ENCODE assay signal across 8 mouse cellular contexts in the genomic region with DNA sequence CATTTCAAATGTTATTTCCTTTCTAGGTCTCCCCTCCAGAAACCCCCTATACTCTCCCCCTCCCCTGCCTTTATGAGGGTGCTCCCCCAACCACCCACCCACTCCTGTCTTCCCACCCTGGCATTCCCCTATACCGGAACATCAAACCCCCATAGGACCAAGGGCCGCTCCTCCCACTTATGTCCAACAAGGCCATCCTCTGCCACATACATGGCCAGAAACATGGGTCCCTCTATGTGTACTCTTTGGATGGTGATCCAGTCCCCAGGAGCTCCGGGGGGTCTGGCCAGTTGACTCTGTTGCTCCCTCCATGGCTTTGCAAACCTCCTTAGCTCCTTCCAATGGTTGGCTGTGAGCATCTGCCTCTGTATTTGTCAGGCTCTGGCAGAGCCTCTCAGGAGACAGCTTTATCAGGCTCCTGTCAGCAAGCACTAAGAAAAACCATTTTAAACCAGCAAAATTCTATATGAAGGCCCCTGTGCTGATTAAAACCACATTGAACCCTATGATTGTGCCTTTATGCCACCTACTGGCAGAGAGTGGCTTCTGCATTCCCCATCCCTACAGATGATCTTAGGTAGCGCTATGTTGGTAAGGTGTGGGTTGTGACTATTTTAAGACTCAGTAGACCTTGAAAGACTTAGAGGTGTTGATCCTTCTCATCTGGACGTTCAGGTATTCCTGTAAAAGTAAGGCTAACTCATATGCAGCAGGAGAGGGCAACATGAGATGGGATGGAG. TPM values are rescaled to one million over a fixed set of nuclear protein-coding genes. Genes with fewer than 3 reads are reported as not detected.
DNase-seq lines count a peak whose midpoint lies in the region; ATAC-seq and TF ChIP-seq lines count a peak whose summit lies in the region.

No protein-coding gene starts in this region.

- H3K4me1 ChIP-seq in forebrain, embryonic 11.5 days (replicated peaks; ENCODE audit: control insufficient read depth, insufficient read depth, low read length): no peaks in the 10 kb centered on the region; the same call in 1 of the 2 replicates
- peaks cover 9% of the 10 kb centered on the region; the same call in 1 of the 2 replicates for H3K4me1 ChIP-seq in forebrain, embryonic 10.5 days
- no peaks in the 10 kb centered on the region for H3K4me1 ChIP-seq in hindbrain, embryonic 14.5 days (replicated peaks; ENCODE audit: control insufficient read depth, insufficient read depth, low read length)
- no peaks in the 10 kb centered on the region for H3K4me1 ChIP-seq in liver, postnatal 0 days (ENCODE audit: insufficient read depth)
- H3K4me1 ChIP-seq in small intestine, adult 2 months (ENCODE audit: control insufficient read depth, insufficient read depth, insufficient read length, low read length): no peaks in the 10 kb centered on the region

- TF ChIP-seq EP300 in liver, postnatal 0 days (IDR thresholded peaks at IDR 0.05; ENCODE audit: low read depth): no peak

- no peak for DNase-seq in forebrain, embryonic 11.5 days (ENCODE audit: low spot score)
- no peak for DNase-seq in forebrain, embryonic 10.5 days (ENCODE audit: extremely low spot score, low spot score)
- DNase-seq in 3T3-L1 (ENCODE audit: low read depth, low spot score): peak; percentile 81
- DNase-seq in c-Kit-positive CD71-positive TER-119-negative erythroid progenitor cells, embryonic 14.5 days (ENCODE audit: low read depth): peak; percentile 13
- DNase-seq in hindbrain, embryonic 14.5 days (ENCODE audit: low spot score): peak; percentile 53
- DNase-seq in liver, postnatal 0 days: no peak
- no peak for DNase-seq in gastrocnemius, adult 8-10 months (ENCODE audit: low spot score in 2 of 2)

- H3K9ac ChIP-seq in forebrain, embryonic 11.5 days (ENCODE audit: low read length): no peak overlapping the region
- H3K9ac ChIP-seq in hindbrain, embryonic 14.5 days: no peak overlapping the region
- H3K9ac ChIP-seq in liver, postnatal 0 days (replicated peaks): no peak overlapping the region

- WGBS in forebrain, embryonic 11.5 days: 78% methylated on average over 5 of the region's 5 CpGs
- 72% methylated on average over 5 of the region's 5 CpGs for WGBS in forebrain, embryonic 10.5 days
- 84% methylated on average over 5 of the region's 5 CpGs for WGBS in hindbrain, embryonic 14.5 days
- WGBS in liver, postnatal 0 days (ENCODE audit: insufficient replicate concordance): 67% methylated on average over 5 of the region's 5 CpGs
- WGBS in small intestine, adult 2 months: 63% methylated on average over 5 of the region's 5 CpGs

- no peaks in the 10 kb centered on the region for H3K36me3 ChIP-seq in forebrain, embryonic 11.5 days (ENCODE audit: control insufficient read depth, insufficient read depth, low read length)
- no peaks in the 10 kb centered on the region for H3K36me3 ChIP-seq in forebrain, embryonic 10.5 days (replicated peaks)
- H3K36me3 ChIP-seq in hindbrain, embryonic 14.5 days (replicated peaks; ENCODE audit: control insufficient read depth, insufficient read depth): no peaks in the 10 kb centered on the region
- H3K36me3 ChIP-seq in liver, postnatal 0 days (replicated peaks; ENCODE audit: insufficient read depth, low read length): no peaks in the 10 kb centered on the region
- no peaks in the 10 kb centered on the region for H3K36me3 ChIP-seq in small intestine, adult 2 months (ENCODE audit: control insufficient read depth, insufficient read depth, low read length)

- H3K27ac ChIP-seq in forebrain, embryonic 11.5 days (ENCODE audit: low read depth, low read length): no peak overlapping the region
- no peak overlapping the region for H3K27ac ChIP-seq in forebrain, embryonic 10.5 days
- H3K27ac ChIP-seq in hindbrain, embryonic 14.5 days: no peak overlapping the region
- H3K27ac ChIP-seq in liver, postnatal 0 days (ENCODE audit: low read depth): no peak overlapping the region
- H3K27ac ChIP-seq in small intestine, adult 2 months (ENCODE audit: insufficient read depth, low read depth, low read length): no peak overlapping the region

- H3K27me3 ChIP-seq in forebrain, embryonic 11.5 days (ENCODE audit: control insufficient read depth, insufficient read depth, low read length): no peaks in the 10 kb centered on the region
- H3K27me3 ChIP-seq in forebrain, embryonic 10.5 days (ENCODE audit: poor library complexity, severe bottlenecking): no peaks in the 10 kb centered on the region
- no peaks in the 10 kb centered on the region for H3K27me3 ChIP-seq in hindbrain, embryonic 14.5 days (ENCODE audit: control insufficient read depth, insufficient read depth, low read length)
- H3K27me3 ChIP-seq in liver, postnatal 0 days (ENCODE audit: insufficient read depth, low read length): no peaks in the 10 kb centered on the region
- no peaks in the 10 kb centered on the region for H3K27me3 ChIP-seq in small intestine, adult 2 months (ENCODE audit: control insufficient read depth, insufficient read depth, low read length)

- TF ChIP-seq CTCF in liver, postnatal 0 days (IDR thresholded peaks at IDR 0.05; ENCODE audit: low read depth): peak; percentile 80
- TF ChIP-seq CTCF in small intestine, adult 2 months (IDR thresholded peaks at IDR 0.05; ENCODE audit: extremely low read depth, insufficient read length, insufficient replicate concordance, low read depth, low read length): peak; percentile 22; the same call in 1 of the 2 replicates

- no peaks in the 10 kb centered on the region for H3K9me3 ChIP-seq in forebrain, embryonic 11.5 days (ENCODE audit: control insufficient read depth, low read length)
- no peaks in the 10 kb centered on the region for H3K9me3 ChIP-seq in forebrain, embryonic 10.5 days
- no peaks in the 10 kb centered on the region for H3K9me3 ChIP-seq in hindbrain, embryonic 14.5 days (ENCODE audit: control insufficient read depth, low read length)
- no peaks in the 10 kb centered on the region for H3K9me3 ChIP-seq in liver, postnatal 0 days (ENCODE audit: low read length)

- ATAC-seq in forebrain, embryonic 11.5 days (replicated peaks; ENCODE audit: low FRiP score): peak; percentile 60
- no peak for ATAC-seq in hindbrain, embryonic 14.5 days (ENCODE audit: low FRiP score)
- ATAC-seq in liver, postnatal 0 days: peak; percentile 56

- H3K4me2 ChIP-seq in forebrain, embryonic 11.5 days (ENCODE audit: low read depth, low read length, severe bottlenecking): no peak overlapping the region
- H3K4me2 ChIP-seq in hindbrain, embryonic 14.5 days (replicated peaks): no peak overlapping the region
- H3K4me2 ChIP-seq in liver, postnatal 0 days (ENCODE audit: low read depth, low read length): no peak overlapping the region

- no peak overlapping the region for H3K4me3 ChIP-seq in forebrain, embryonic 11.5 days (ENCODE audit: low read depth, low read length)
- no peak overlapping the region for H3K4me3 ChIP-seq in forebrain, embryonic 10.5 days
- no peak overlapping the region for H3K4me3 ChIP-seq in hindbrain, embryonic 14.5 days (replicated peaks; ENCODE audit: low read length)
- no peak overlapping the region for H3K4me3 ChIP-seq in liver, postnatal 0 days (ENCODE audit: low read depth, low read length)
- H3K4me3 ChIP-seq in small intestine, adult 2 months (ENCODE audit: low read depth, low read length): no peak overlapping the region

- TF ChIP-seq POLR2A in small intestine, adult 2 months (IDR thresholded peaks at IDR 0.05; ENCODE audit: low read depth, low read length): no peak

RNA-seq across cellular contexts. Expression of a gene that starts 23.7 kb away (rescaled TPM):
- polyA plus RNA-seq in forebrain, embryonic 11.5 days (2014; fragmentation: Nextera tagmentation; extraction: Ambion mirVana): 11.5 and 12.6 TPM in 2 replicates
- polyA plus RNA-seq in forebrain, embryonic 10.5 days (2016; fragmentation: Nextera tagmentation; extraction: Ambion mirVana): 12.7 and 15.1 TPM in 2 replicates
- 8.2 and 8.3 TPM in 2 replicates for polyA plus RNA-seq in hindbrain, embryonic 14.5 days (2014; fragmentation: Nextera tagmentation; extraction: Ambion mirVana)
- 1.3 and 1.6 TPM in 2 replicates for polyA plus RNA-seq in liver, postnatal 0 days (2015; fragmentation: Nextera tagmentation; extraction: Ambion mirVana)
- 0.93 and 2.4 TPM in 2 replicates for polyA plus RNA-seq in small intestine, adult 2 months (2012; rRNA removed)
- total RNA-seq in gastrocnemius, adult 8-10 months (2022): 1 to 10 TPM; 3.8 to 6.2 (median 5.0) TPM

RNA-seq across cellular contexts. Expression of a gene that starts 23.9 kb away (rescaled TPM):
- 6.4 and 7.7 TPM in 2 replicates for polyA plus RNA-seq in forebrain, embryonic 11.5 days (2014; fragmentation: Nextera tagmentation; extraction: Ambion mirVana)
- polyA plus RNA-seq in forebrain, embryonic 10.5 days (2016; fragmentation: Nextera tagmentation; extraction: Ambion mirVana): 4.7 and 4.8 TPM in 2 replicates
- 5.9 and 6.2 TPM in 2 replicates for polyA plus RNA-seq in hindbrain, embryonic 14.5 days (2014; fragmentation: Nextera tagmentation; extraction: Ambion mirVana)
- polyA plus RNA-seq in liver, postnatal 0 days (2015; fragmentation: Nextera tagmentation; extraction: Ambion mirVana): 0.52 and 0.66 TPM in 2 replicates
- polyA plus RNA-seq in small intestine, adult 2 months (2012; rRNA removed): 10.4 and 19.5 TPM in 2 replicates
- total RNA-seq in gastrocnemius, adult 8-10 months (2022): 1 to 10 TPM; 3.0 to 6.0 (median 3.7) TPM

RNA-seq across cellular contexts. Expression of a gene that starts 29.6 kb away (rescaled TPM):
- polyA plus RNA-seq in forebrain, embryonic 11.5 days (2014; fragmentation: Nextera tagmentation; extraction: Ambion mirVana): not detected in 2 replicates
- not detected in 2 replicates for polyA plus RNA-seq in forebrain, embryonic 10.5 days (2016; fragmentation: Nextera tagmentation; extraction: Ambion mirVana)
- 0.09 TPM in 1 of 2 replicates, not detected in the other for polyA plus RNA-seq in hindbrain, embryonic 14.5 days (2014; fragmentation: Nextera tagmentation; extraction: Ambion mirVana)
- not detected in 2 replicates for polyA plus RNA-seq in liver, postnatal 0 days (2015; fragmentation: Nextera tagmentation; extraction: Ambion mirVana)
- not detected in 2 replicates for polyA plus RNA-seq in small intestine, adult 2 months (2012; rRNA removed)
- not detected for total RNA-seq in gastrocnemius, adult 8-10 months (2022)

RNA-seq across cellular contexts. Expression of a gene that starts 43.4 kb away (rescaled TPM):
- polyA plus RNA-seq in forebrain, embryonic 11.5 days (2014; fragmentation: Nextera tagmentation; extraction: Ambion mirVana): 95.7 and 113 TPM in 2 replicates
- polyA plus RNA-seq in forebrain, embryonic 10.5 days (2016; fragmentation: Nextera tagmentation; extraction: Ambion mirVana): 122 and 127 TPM in 2 replicates
- 114 and 127 TPM in 2 replicates for polyA plus RNA-seq in hindbrain, embryonic 14.5 days (2014; fragmentation: Nextera tagmentation; extraction: Ambion mirVana)
- 93.3 and 103 TPM in 2 replicates for polyA plus RNA-seq in liver, postnatal 0 days (2015; fragmentation: Nextera tagmentation; extraction: Ambion mirVana)
- polyA plus RNA-seq in small intestine, adult 2 months (2012; rRNA removed): 11.8 and 16.4 TPM in 2 replicates
- 100 to 1,000 TPM; 237 to 267 (median 244) TPM for total RNA-seq in gastrocnemius, adult 8-10 months (2022)

RNA-seq across cellular contexts. Expression of a gene that starts 48.7 kb away (rescaled TPM):
- polyA plus RNA-seq in forebrain, embryonic 11.5 days (2014; fragmentation: Nextera tagmentation; extraction: Ambion mirVana): 0.25 TPM in 1 of 2 replicates, not detected in the other
- 0.07 TPM in 1 of 2 replicates, not detected in the other for polyA plus RNA-seq in forebrain, embryonic 10.5 days (2016; fragmentation: Nextera tagmentation; extraction: Ambion mirVana)
- 0.14 and 0.31 TPM in 2 replicates for polyA plus RNA-seq in hindbrain, embryonic 14.5 days (2014; fragmentation: Nextera tagmentation; extraction: Ambion mirVana)
- polyA plus RNA-seq in liver, postnatal 0 days (2015; fragmentation: Nextera tagmentation; extraction: Ambion mirVana): 26.5 and 28.5 TPM in 2 replicates
- polyA plus RNA-seq in small intestine, adult 2 months (2012; rRNA removed): 0.41 and 0.55 TPM in 2 replicates
- total RNA-seq in gastrocnemius, adult 8-10 months (2022): under 1 TPM in 1 of 4 experiments, not detected in 3; 0.11 TPM

Comparison
In these comparisons a context has a peak if more than half of its experiments do, and no peak if none do; other contexts are left out.
1. DNase-seq: peak in 3T3-L1 (single experiment), c-Kit-positive CD71-positive TER-119-negative erythroid progenitor cells, embryonic 14.5 days (single experiment) and hindbrain, embryonic 14.5 days (single experiment); none in forebrain, embryonic 11.5 days (single experiment), forebrain, embryonic 10.5 days (single experiment), liver, postnatal 0 days (single experiment) and gastrocnemius, adult 8-10 months (0 of 2).